Mouse (Mus musculus) hindbrain, embryonic 14.5 days (tissue): ENCODE measurements at regions not wholly inside any gene's neighbourhood (a gene's known extent, or its start where the extent isn't known, plus 50 kb on each side); places are given as distances from the start of the nearest gene placed in this dataset.

ENCODE experiments used
- ATAC-seq: fragments of 200-750 bp; cut with Nextera tagmentation; 2 replicates; pipeline ENCODE4 v1.8.0; 2017; ENCODE audit warnings: moderate number of reproducible peaks, mild to moderate bottlenecking, moderate TSS enrichment, moderate library complexity; ENCODE audit not compliant: low FRiP score
- DNase-seq: peaks from one replicate; pipeline ENCODE4 v3.0.0-alpha.2; 2015; ENCODE audit warnings: low spot score
- H3K27ac ChIP-seq: fragments of 300-500 bp; sonication (generic); 2 replicates; pipeline ENCODE4 v1.5.1; 2014; ENCODE audit warnings: mild to moderate bottlenecking, moderate library complexity
- H3K27me3 ChIP-seq: fragments of 300-500 bp; sonication (generic); 2 replicates; pipeline ENCODE4 v1.6.1; 2014; ENCODE audit warnings: mild to moderate bottlenecking, low read length, mixed read lengths; ENCODE audit not compliant: control insufficient read depth, insufficient read depth
- H3K36me3 ChIP-seq: fragments of 300-500 bp; sonication (generic); replicated peaks from 2 replicates; pipeline ENCODE4 v1.6.1; 2014; ENCODE audit not compliant: control insufficient read depth, insufficient read depth
- H3K4me1 ChIP-seq: fragments of 300-500 bp; sonication (generic); replicated peaks from 2 replicates; pipeline ENCODE4 v1.6.1; 2014; ENCODE audit warnings: antibody characterized with exemption, low read length, mixed read lengths; ENCODE audit not compliant: control insufficient read depth, insufficient read depth
- H3K4me2 ChIP-seq: fragments of 300-500 bp; sonication (generic); replicated peaks from 2 replicates; pipeline ENCODE4 v1.6.1; 2014; ENCODE audit warnings: mild to moderate bottlenecking, moderate library complexity
- H3K4me3 ChIP-seq: fragments of 300-500 bp; sonication (generic); replicated peaks from 2 replicates; pipeline ENCODE4 v1.5.1; 2014; ENCODE audit warnings: mild to moderate bottlenecking, low read length
- H3K9ac ChIP-seq: fragments of 300-500 bp; sonication (generic); 2 replicates; pipeline ENCODE4 v1.6.1; 2014
- H3K9me3 ChIP-seq: fragments of 300-500 bp; sonication (generic); 2 replicates; pipeline ENCODE4 v1.6.1; 2016; ENCODE audit warnings: low read length; ENCODE audit not compliant: control insufficient read depth
- WGBS: fragments of 180-500 bp; shearing (Covaris S2); extraction: QIAGEN DNeasy Blood & Tissue Kit; methylation state at CpG from one replicate; pipeline ENCODE4 v1.1.7; 2014; 5-methylcytosine and 5-hydroxymethylcytosine counted together

DNA sequence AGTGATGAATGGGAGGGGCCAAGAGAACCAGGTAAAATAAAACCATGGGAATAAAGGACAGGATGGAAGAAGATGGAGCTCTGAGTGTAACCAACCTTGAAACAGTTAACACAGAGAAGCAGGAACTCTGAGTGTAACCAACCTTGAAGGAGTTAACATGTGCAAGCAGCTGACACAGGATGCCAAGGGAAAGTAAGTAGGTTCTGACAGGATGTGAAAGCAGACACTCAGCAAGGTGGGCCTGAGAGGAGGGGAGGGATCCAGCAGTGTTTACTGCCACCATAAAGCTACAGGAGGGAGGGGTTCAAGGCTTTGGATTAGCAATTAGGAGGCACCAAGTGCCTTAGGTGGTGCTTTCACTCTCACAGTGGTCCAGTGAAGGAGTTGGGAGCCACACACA, 213.3 kb downstream of the Gm21750 start:
- DNase-seq (no peak), ATAC-seq (no peak)
- no peaks in the 10 kb centered on the region for H3K27me3 ChIP-seq
- H3K4me3 ChIP-seq = no peak overlapping the region
- no peaks in the 10 kb centered on the region for H3K4me1 ChIP-seq
- H3K27ac ChIP-seq = no peak overlapping the region
- H3K9ac ChIP-seq = no peak overlapping the region
- H3K4me2 ChIP-seq = no peak overlapping the region
- H3K36me3 ChIP-seq = no peaks in the 10 kb centered on the region
- no peaks in the 10 kb centered on the region for H3K9me3 ChIP-seq

DNA sequence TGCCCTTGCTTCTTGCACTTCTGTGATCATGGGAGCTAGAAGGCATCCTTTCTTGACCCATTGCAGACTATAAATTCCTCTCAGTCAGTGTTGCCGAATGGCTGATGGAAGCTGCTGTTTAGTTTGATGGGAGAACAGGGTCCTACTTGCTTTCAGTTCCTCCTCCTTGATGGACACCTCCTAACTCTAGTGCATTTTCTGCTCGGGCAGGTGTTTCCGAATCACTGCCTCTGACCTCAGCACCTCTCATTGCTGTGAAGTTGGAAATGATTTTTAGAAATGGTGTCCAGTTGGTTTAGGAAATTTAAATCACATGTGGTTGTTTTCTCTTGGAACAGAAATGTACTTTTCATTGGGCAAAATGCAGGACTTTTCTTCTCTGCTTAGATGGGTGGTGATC, 214.9 kb downstream of the Gm21750 start:
- Histone ChIP-seq H3K27me3 (no peaks in the 10 kb centered on the region), H3K9ac (no peak overlapping the region), H3K4me2 (no peak overlapping the region), H3K4me3 (no peak overlapping the region), H3K36me3 (no peaks in the 10 kb centered on the region), H3K4me1 (no peaks in the 10 kb centered on the region), H3K27ac (no peak overlapping the region), H3K9me3 (no peaks in the 10 kb centered on the region)
- WGBS = 90% methylated on average over 3 of the region's 3 CpGs
- DNase-seq = no peak
- no peak for ATAC-seq

GRCm38 (mm10) chr14:73878267-73878666, 217.2 kb downstream of the Gm21750 start:
- no peak for DNase-seq

DNA sequence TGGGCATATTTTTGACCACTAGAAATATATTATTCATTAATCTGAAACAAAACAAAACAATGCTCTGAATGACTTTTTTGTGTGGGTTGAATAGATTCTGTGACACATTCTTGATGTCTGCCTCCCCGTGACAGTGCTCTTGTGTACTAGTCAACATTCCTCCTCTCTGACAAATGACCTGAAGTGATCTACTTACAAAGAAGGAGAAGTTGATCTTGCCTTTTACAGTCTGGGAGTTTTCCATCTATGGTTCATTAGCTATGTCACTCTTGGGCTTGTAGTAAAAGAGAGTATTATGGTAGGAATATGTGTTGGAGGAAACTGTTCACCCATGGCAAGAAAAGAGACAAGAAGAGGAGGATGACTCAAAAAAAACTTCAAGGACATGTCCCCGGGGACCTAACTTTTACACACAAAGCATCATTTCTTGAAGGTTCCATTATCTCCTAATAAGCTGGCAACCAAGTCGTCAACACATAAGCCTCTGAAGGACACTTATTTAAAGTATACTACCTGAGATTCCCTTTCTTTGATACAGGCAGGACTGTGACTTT, 217.9 kb downstream of the Gm21750 start:
- Histone ChIP-seq H3K27me3 (no peaks in the 10 kb centered on the region), H3K4me2 (no peak overlapping the region), H3K9ac (no peak overlapping the region), H3K4me1 (no peaks in the 10 kb centered on the region), H3K9me3 (no peaks in the 10 kb centered on the region), H3K4me3 (no peak overlapping the region), H3K36me3 (no peaks in the 10 kb centered on the region), H3K27ac (no peak overlapping the region)
- no peak for ATAC-seq
- no peak for DNase-seq
- WGBS = 58% methylated on average over 3 of the region's 3 CpGs

More at GRCm38 (mm10) chr14:73878267-73878666, 217.2 kb downstream of the Gm21750 start:
- Histone ChIP-seq H3K4me1 (no peaks in the 10 kb centered on the region), H3K27me3 (no peaks in the 10 kb centered on the region), H3K27ac (no peak overlapping the region), H3K9me3 (no peaks in the 10 kb centered on the region), H3K9ac (no peak overlapping the region), H3K4me3 (no peak overlapping the region), H3K4me2 (no peak overlapping the region), H3K36me3 (no peaks in the 10 kb centered on the region)
- 86% methylated on average over 1 of the region's 1 CpGs for WGBS
- ATAC-seq = no peak

DNA sequence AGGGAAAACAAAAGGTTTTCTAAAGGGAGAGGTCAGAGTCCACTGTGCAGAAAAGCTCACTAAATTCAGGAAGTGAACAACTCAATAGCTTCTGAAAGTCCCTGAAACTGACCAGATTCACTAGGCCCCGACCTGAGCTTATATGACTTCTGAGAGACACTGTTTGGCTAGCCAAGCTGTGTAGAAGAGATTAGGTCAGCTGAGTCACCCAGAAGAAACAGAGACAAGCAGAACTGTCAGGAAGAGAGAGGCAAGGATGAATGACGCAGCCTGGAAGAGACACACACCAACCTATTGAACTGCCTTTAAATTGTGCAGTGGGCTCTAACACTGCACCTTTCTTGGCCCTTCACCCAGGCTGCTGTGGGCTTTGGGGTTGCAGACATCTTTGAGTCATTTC, 230.4 kb downstream of the Gm21750 start:
- Histone ChIP-seq H3K4me3 (no peak overlapping the region), H3K36me3 (no peaks in the 10 kb centered on the region), H3K9ac (no peak overlapping the region), H3K4me2 (no peak overlapping the region), H3K27me3 (no peaks in the 10 kb centered on the region), H3K4me1 (no peaks in the 10 kb centered on the region), H3K9me3 (no peaks in the 10 kb centered on the region), H3K27ac (no peak overlapping the region)
- 74% methylated on average over 2 of the region's 2 CpGs for WGBS
- DNase-seq (no peak), ATAC-seq (no peak)

DNA sequence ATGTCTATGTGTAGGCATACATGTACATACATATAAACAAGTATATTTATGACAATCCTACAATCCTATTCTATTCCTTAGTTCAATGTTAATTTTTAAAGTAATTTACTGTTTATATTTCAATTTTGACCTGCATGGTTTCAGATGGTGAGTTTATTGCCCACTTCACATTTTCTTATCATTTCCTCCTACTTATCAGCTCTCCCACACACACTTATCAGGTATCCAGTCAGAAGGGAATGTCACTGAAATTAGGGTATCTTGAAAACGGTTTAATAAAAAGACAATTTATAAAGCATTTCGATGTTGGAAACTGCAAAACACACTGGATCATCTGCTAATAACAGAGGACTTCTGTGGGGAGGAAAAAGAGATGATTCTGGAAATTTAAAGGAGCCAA, 233.8 kb downstream of the Gm21750 start:
- Histone ChIP-seq H3K27me3 (no peaks in the 10 kb centered on the region), H3K4me1 (no peaks in the 10 kb centered on the region), H3K4me2 (no peak overlapping the region), H3K36me3 (no peaks in the 10 kb centered on the region), H3K9me3 (no peaks in the 10 kb centered on the region), H3K4me3 (no peak overlapping the region), H3K27ac (no peak overlapping the region), H3K9ac (no peak overlapping the region)
- no peak for ATAC-seq
- 78% methylated on average over 2 of the region's 2 CpGs for WGBS
- no peak for DNase-seq

GRCm38 (mm10) chr14:73895266-73895665, 234.2 kb downstream of the Gm21750 start:
- H3K27me3 ChIP-seq = no peaks in the 10 kb centered on the region
- H3K4me2 ChIP-seq = no peak overlapping the region
- H3K9me3 ChIP-seq = no peaks in the 10 kb centered on the region
- H3K36me3 ChIP-seq = no peaks in the 10 kb centered on the region
- no peak overlapping the region for H3K9ac ChIP-seq
- no peak overlapping the region for H3K27ac ChIP-seq
- DNase-seq (no peak), ATAC-seq (no peak)
- 79% methylated on average over 3 of the region's 3 CpGs for WGBS
- no peak overlapping the region for H3K4me3 ChIP-seq
- no peaks in the 10 kb centered on the region for H3K4me1 ChIP-seq

DNA sequence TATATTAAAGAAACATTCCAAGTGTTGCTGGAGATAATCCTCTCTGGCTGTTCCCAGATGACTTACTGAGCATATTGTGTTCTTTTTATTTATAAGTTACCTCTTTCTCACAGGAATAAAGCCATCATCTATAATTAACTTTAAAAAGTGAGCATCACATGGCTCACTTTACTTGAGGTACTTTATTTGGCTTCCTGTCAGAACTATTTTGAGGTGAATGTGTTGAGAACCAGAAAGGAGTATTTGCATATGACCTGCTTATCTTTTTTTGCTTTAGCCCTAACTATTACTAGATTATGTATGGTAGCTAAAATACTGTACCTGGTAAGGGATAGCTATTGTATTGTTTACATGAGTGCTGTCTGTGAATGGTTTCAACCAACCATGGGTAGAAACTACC, 238.1 kb downstream of the Gm21750 start:
- H3K4me2 ChIP-seq = no peak overlapping the region
- H3K27me3 ChIP-seq = no peaks in the 10 kb centered on the region
- no peaks in the 10 kb centered on the region for H3K4me1 ChIP-seq
- ATAC-seq (no peak), DNase-seq (no peak)
- no peaks in the 10 kb centered on the region for H3K36me3 ChIP-seq
- no peak overlapping the region for H3K27ac ChIP-seq
- no peak overlapping the region for H3K9ac ChIP-seq
- H3K4me3 ChIP-seq = no peak overlapping the region
- no peaks in the 10 kb centered on the region for H3K9me3 ChIP-seq

GRCm38 (mm10) chr14:73902085-73902713, 241.2 kb downstream of the Gm21750 start:
- DNase-seq (no peak), ATAC-seq (no peak)
- Histone ChIP-seq H3K9me3 (no peaks in the 10 kb centered on the region), H3K27ac (no peak overlapping the region), H3K9ac (no peak overlapping the region), H3K4me3 (no peak overlapping the region), H3K27me3 (no peaks in the 10 kb centered on the region), H3K4me2 (no peak overlapping the region), H3K4me1 (no peaks in the 10 kb centered on the region), H3K36me3 (no peaks in the 10 kb centered on the region)
- WGBS = 91% methylated on average over 6 of the region's 6 CpGs
